Mouse (Mus musculus): Measurements from ENCODE around the gene Nfib. TPM values are rescaled to one million over a fixed set of nuclear protein-coding genes. Genes with fewer than 3 reads are reported as not detected.

Nfib gene
- under 1 TPM; 0.22 to 0.49 TPM for total RNA-seq (2023)

GRCm38 (mm10) chr4:82704841-82705794 lies at the start of gene Nfib:
Gene Nfib (minus strand): TSS chr4:82705750.

Other genes starting within 250 kb of the Nfib start
- gene Zdhhc21, start 154.2 kb upstream of the Nfib start, total RNA-seq (2023): 10 to 100 TPM; 11.9 to 18.4 TPM
- gene Cer1, start 179.4 kb upstream of the Nfib start, total RNA-seq (2023): not detected

Data from neutrophil, adult 59 days (primary cell).